Mouse (Mus musculus): ENCODE results near the gene Odf3l1. TPM values are rescaled to one million over a fixed set of nuclear protein-coding genes. Genes with fewer than 3 reads are reported as not detected.

The Odf3l1 gene
- total and polyA plus RNA-seq, 3 experiments = not detected

DNA sequence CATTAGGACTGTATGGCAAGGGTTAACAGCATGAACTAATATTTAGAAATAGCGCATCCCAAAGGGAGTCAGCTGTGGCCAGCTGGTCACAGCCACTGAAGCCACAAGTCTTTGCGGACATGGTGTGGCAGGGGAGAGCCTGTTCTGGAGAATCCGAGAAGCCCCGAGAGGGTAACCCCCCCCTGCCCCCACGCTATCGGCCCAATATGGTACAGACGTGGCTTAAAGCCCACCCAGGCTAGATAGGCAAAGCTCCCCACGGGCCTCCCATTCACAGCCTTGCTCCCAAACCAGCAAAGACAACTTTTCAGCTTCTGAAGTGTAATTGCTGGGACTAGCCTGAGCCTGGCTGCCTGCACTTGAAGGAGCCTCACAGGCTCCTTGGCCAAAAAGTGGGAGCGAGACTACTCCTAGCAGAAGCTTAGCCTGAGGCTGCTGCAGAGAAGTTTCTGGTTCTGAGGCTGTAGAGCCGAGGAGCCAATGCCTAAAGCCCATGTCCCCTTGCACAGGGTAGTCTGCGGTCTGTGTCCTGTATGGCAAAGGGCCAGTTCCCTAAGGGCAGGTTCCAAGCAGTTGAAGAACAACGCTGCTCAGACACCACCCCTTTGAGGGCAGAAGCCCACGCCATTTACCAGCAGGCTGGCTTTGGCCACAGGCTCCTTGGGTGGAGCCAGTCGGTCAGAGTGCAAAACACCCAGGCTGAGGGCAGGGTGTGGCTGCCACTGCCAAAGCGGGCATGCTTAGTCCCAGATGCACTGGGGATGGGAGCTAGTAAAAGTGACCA lies 3.8 kb downstream of the Odf3l1 start:
- H3K79me2 ChIP-seq (ENCODE audit: control insufficient read depth, insufficient read depth, low read length, poor library complexity) = no peaks in the 10 kb centered on the region

DNA sequence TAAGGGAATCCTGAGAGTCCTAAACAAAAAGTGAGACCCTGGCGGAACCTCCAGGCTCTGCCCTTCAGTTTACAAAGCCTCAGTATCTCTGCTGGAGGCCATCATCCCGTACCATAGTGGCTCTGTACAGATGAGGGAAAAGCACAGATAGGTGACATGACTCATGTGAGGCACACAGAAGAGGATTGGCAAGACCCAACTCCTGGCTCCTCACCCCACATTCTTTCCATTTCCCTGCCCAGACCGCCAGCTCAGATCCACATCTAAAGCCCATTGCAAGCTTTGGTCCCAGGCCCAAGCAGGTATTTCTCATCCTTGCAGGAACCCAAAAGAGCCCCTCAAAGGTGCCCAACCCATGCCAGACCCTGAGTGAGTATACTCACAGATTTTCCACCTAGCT lies 4.4 kb downstream of the Odf3l1 start:
- Histone ChIP-seq H3K36me3 (ENCODE audit: control insufficient read depth in 1 of 2, insufficient read depth in 2 of 2, low read length in 2 of 2) (no peaks in the 10 kb centered on the region; a peak in 1 of 4 replicates), H3K9ac (ENCODE audit: control insufficient read depth, low read depth, low read length, poor library complexity, severe bottlenecking) (no peak overlapping the region), H3K27me3 (ENCODE audit: control insufficient read depth in 1 of 2, insufficient read depth in 2 of 2, low read length in 2 of 2) (peaks cover 15 to 36% of the 10 kb centered on the region in 2 experiments)

More for the DNA sequence above, 3.8 kb downstream of the Odf3l1 start:
- Histone ChIP-seq H3K9ac (ENCODE audit: control insufficient read depth, low read depth, low read length, poor library complexity, severe bottlenecking) (no peak overlapping the region), H3K9me3 (replicated peaks; ENCODE audit: insufficient read depth, low read length) (no peaks in the 10 kb centered on the region), H3K36me3 (ENCODE audit: control insufficient read depth in 1 of 2, insufficient read depth in 2 of 2, low read length in 2 of 2) (no peaks in the 10 kb centered on the region), H3K4me1 (ENCODE audit: control insufficient read depth in 1 of 2, insufficient read depth in 2 of 2, low read length in 2 of 2) (no peaks in the 10 kb centered on the region), H3K4me3 (ENCODE audit: control insufficient read depth in 1 of 2, insufficient read depth in 1 of 2, low read depth in 2 of 2, low read length in 2 of 2) (no peak overlapping the region), H3K27ac (ENCODE audit: control insufficient read depth, low read depth, low read length) (no peak overlapping the region), H3K27me3 (ENCODE audit: control insufficient read depth in 1 of 2, insufficient read depth in 2 of 2, low read length in 2 of 2) (peaks cover 15 to 36% of the 10 kb centered on the region in 2 experiments)
- TF ChIP-seq BHLHE40 (IDR thresholded peaks at IDR 0.05; ENCODE audit: borderline replicate concordance, low read depth, low read length) (no peak), MAFK (IDR thresholded peaks at IDR 0.05; ENCODE audit: borderline replicate concordance, low read depth, low read length) (no peak), GATA1 (IDR thresholded peaks at IDR 0.05; ENCODE audit: low read depth, low read length) (no peak), POLR2AphosphoS2 (IDR thresholded peaks at IDR 0.05; ENCODE audit: low read length) (no peak), CHD1 (IDR thresholded peaks at IDR 0.05; ENCODE audit: low read depth, low read length) (no peak), SMC3 (IDR thresholded peaks at IDR 0.05; ENCODE audit: low read depth, low read length) (no peak), UBTF (IDR thresholded peaks at IDR 0.05; ENCODE audit: borderline replicate concordance, insufficient read depth, low read depth, low read length) (no peak), JUND (IDR thresholded peaks at IDR 0.05; ENCODE audit: low read depth, low read length) (no peak), RAD21 (IDR thresholded peaks at IDR 0.05; ENCODE audit: low read depth, low read length) (no peak), E2F4 (IDR thresholded peaks at IDR 0.05; ENCODE audit: borderline replicate concordance, low read depth, low read length) (no peak), SIN3A (IDR thresholded peaks at IDR 0.05; ENCODE audit: low read length) (no peak), POLR2A (IDR thresholded peaks at IDR 0.05; ENCODE audit: control insufficient read depth in 1 of 2, insufficient read depth in 1 of 2, low read depth in 1 of 2, low read length in 2 of 2, poor library complexity in 1 of 2) (no peak), TCF12 (IDR thresholded peaks at IDR 0.05; ENCODE audit: low read depth, low read length) (no peak), ELF1 (IDR thresholded peaks at IDR 0.05; ENCODE audit: low read depth, low read length) (no peak), CHD2 (IDR thresholded peaks at IDR 0.05; ENCODE audit: low read length) (no peak), MYC (IDR thresholded peaks at IDR 0.05; ENCODE audit: low read depth, low read length) (no peak)
- no peak for DNase-seq (ENCODE audit: low read depth, low spot score)

More for the DNA sequence above, 4.4 kb downstream of the Odf3l1 start:
- Histone ChIP-seq H3K4me3 (ENCODE audit: control insufficient read depth in 1 of 2, insufficient read depth in 1 of 2, low read depth in 2 of 2, low read length in 2 of 2) (no peak overlapping the region), H3K4me1 (ENCODE audit: control insufficient read depth in 1 of 2, insufficient read depth in 2 of 2, low read length in 2 of 2) (no peaks in the 10 kb centered on the region), H3K9me3 (replicated peaks; ENCODE audit: insufficient read depth, low read length) (no peaks in the 10 kb centered on the region), H3K79me2 (ENCODE audit: control insufficient read depth, insufficient read depth, low read length, poor library complexity) (no peaks in the 10 kb centered on the region), H3K27ac (ENCODE audit: control insufficient read depth, low read depth, low read length) (no peak overlapping the region)
- DNase-seq (ENCODE audit: low read depth, low spot score) = no peak
- no peak for TF ChIP-seq CHD2 (IDR thresholded peaks at IDR 0.05; ENCODE audit: low read length)
- no peak for TF ChIP-seq NELFE (IDR thresholded peaks at IDR 0.05; ENCODE audit: low read depth, low read length)
- TF ChIP-seq ETS1 (IDR thresholded peaks at IDR 0.05; ENCODE audit: low read depth, low read length) = no peak
- no peak for TF ChIP-seq USF2 (IDR thresholded peaks at IDR 0.05; ENCODE audit: borderline replicate concordance in 1 of 2, insufficient read depth in 1 of 2, low read depth in 1 of 2, low read length in 2 of 2)
- TF ChIP-seq TBP (IDR thresholded peaks at IDR 0.05; ENCODE audit: low read depth, low read length) = no peak
- no peak for TF ChIP-seq MYC (IDR thresholded peaks at IDR 0.05; ENCODE audit: low read depth, low read length)
- TF ChIP-seq CTCF (IDR thresholded peaks at IDR 0.05 in 2 of 3, conservative IDR thresholded peaks at IDR 0.05 in 1 of 3; ENCODE audit: control insufficient read depth in 1 of 3, insufficient read depth in 1 of 3, low read depth in 2 of 3, low read length in 3 of 3, poor library complexity in 1 of 3, severe bottlenecking in 1 of 3) = no peak
- TF ChIP-seq MXI1 (IDR thresholded peaks at IDR 0.05; ENCODE audit: low read depth, low read length) = no peak
- no peak for TF ChIP-seq EP300 (IDR thresholded peaks at IDR 0.05; ENCODE audit: low read depth in 1 of 2, low read length in 2 of 2)
- no peak for TF ChIP-seq TCF12 (IDR thresholded peaks at IDR 0.05; ENCODE audit: low read depth, low read length)
- no peak for TF ChIP-seq CHD1 (IDR thresholded peaks at IDR 0.05; ENCODE audit: low read depth, low read length)
- no peak for TF ChIP-seq ELF1 (IDR thresholded peaks at IDR 0.05; ENCODE audit: low read depth, low read length)
